ENCODE assay signal across 8 mouse cellular contexts in genomic region chr13:94286195-94286594, GRCm38 (mm10). TPM values are rescaled to one million over a fixed set of nuclear protein-coding genes. Genes with fewer than 3 reads are reported as not detected.
A peak's percentile ranks its signal among the peaks of the same experiment; 100 is the strongest.
DNase-seq lines count a peak whose midpoint lies in the region; ATAC-seq lines count a peak whose summit lies in the region.

No protein-coding gene starts in this region.

- H3K9ac ChIP-seq in neural tube, embryonic 11.5 days (ENCODE audit: low read length), result no peak overlapping the region
- 0 out of 2 replicates have a peak overlapping the region, but pooled peaks have one; percentile 82 for H3K9ac ChIP-seq in liver, embryonic 15.5 days

- WGBS in neural tube, embryonic 11.5 days, result 49% methylated on average over 5 of the region's 5 CpGs
- 64% methylated on average over 5 of the region's 5 CpGs for WGBS in liver, embryonic 15.5 days (ENCODE audit: insufficient replicate concordance)

- peaks cover 4% of the 10 kb centered on the region for H3K27me3 ChIP-seq in erythroblast, embryonic 14.5 days (ENCODE audit: control insufficient read depth)
- no peaks in the 10 kb centered on the region for H3K27me3 ChIP-seq in neural tube, embryonic 11.5 days (ENCODE audit: control insufficient read depth, insufficient read depth, low read length)
- H3K27me3 ChIP-seq in liver, embryonic 15.5 days, result no peaks in the 10 kb centered on the region

- H3K36me3 ChIP-seq in erythroblast, embryonic 14.5 days (ENCODE audit: control insufficient read depth), result no peaks in the 10 kb centered on the region
- H3K36me3 ChIP-seq in neural tube, embryonic 11.5 days (ENCODE audit: control insufficient read depth, insufficient read depth, low read length), result no peaks in the 10 kb centered on the region
- no peaks in the 10 kb centered on the region for H3K36me3 ChIP-seq in liver, embryonic 15.5 days (replicated peaks)

- peaks cover 34% of the 10 kb centered on the region for H3K4me1 ChIP-seq in erythroblast, embryonic 14.5 days (ENCODE audit: control insufficient read depth)
- H3K4me1 ChIP-seq in neural tube, embryonic 11.5 days (ENCODE audit: control insufficient read depth, insufficient read depth, low read length), result peaks cover 8% of the 10 kb centered on the region; the same call in 1 of the 2 replicates
- peaks cover 31% of the 10 kb centered on the region for H3K4me1 ChIP-seq in liver, embryonic 15.5 days (replicated peaks)

- H3K27ac ChIP-seq in neural tube, embryonic 11.5 days (ENCODE audit: low read depth, low read length), result no peak overlapping the region
- H3K27ac ChIP-seq in liver, embryonic 15.5 days (replicated peaks), result no peak overlapping the region

- no peaks in the 10 kb centered on the region for H3K9me3 ChIP-seq in erythroblast, embryonic 14.5 days (ENCODE audit: control insufficient read depth, low read length)
- H3K9me3 ChIP-seq in neural tube, embryonic 11.5 days (ENCODE audit: control insufficient read depth, low read length), result no peaks in the 10 kb centered on the region
- H3K9me3 ChIP-seq in liver, embryonic 15.5 days (replicated peaks), result no peaks in the 10 kb centered on the region

- no peak for ATAC-seq in erythroblast, adult 5-6 weeks (replicated peaks; ENCODE audit: low FRiP score, poor library complexity, severe bottlenecking)
- no peak for ATAC-seq in neural tube, embryonic 11.5 days (ENCODE audit: insufficient read depth, low FRiP score, low TSS enrichment)
- ATAC-seq in liver, embryonic 15.5 days (ENCODE audit: insufficient read depth), result no peak

- H3K4me3 ChIP-seq in erythroblast, embryonic 14.5 days (replicated peaks), result peak overlapping the region; percentile 90
- no peak overlapping the region for H3K4me3 ChIP-seq in neural tube, embryonic 11.5 days (ENCODE audit: low read depth, low read length)
- peak overlapping the region; percentile 84 for H3K4me3 ChIP-seq in liver, embryonic 15.5 days (replicated peaks)

- peak overlapping the region; percentile 81; the same call in 1 of the 2 replicates for H3K4me2 ChIP-seq in neural tube, embryonic 11.5 days (ENCODE audit: low read depth)
- peak overlapping the region; percentile 94 for H3K4me2 ChIP-seq in liver, embryonic 15.5 days

- no peak for DNase-seq in neural tube, embryonic 11.5 days (ENCODE audit: low spot score)
- DNase-seq in neural tube, embryonic 10.5 days (ENCODE audit: extremely low spot score, low spot score), result no peak
- DNase-seq in retina, embryonic 14.5 days (ENCODE audit: low spot score), result no peak
- no peak for DNase-seq in gastrocnemius, postnatal 4 days (ENCODE audit: low spot score in 2 of 2)
- DNase-seq in T-cell, adult 2 months (ENCODE audit: low spot score), result no peak

RNA-seq across cellular contexts. Expression of gene Scamp1, which starts 0.5 kb away (rescaled TPM):
- polyA plus RNA-seq in erythroblast, embryonic 14.5 days (2012), result 0.04 and 0.12 TPM in 2 replicates
- total RNA-seq in erythroblast, adult 5-6 weeks (2015; ENCODE audit: low replicate concordance), result 4.2 and 5.6 TPM in 2 replicates
- total RNA-seq in erythroblast, adult 5-6 weeks (2017; ENCODE audit: low replicate concordance), result 7.1 and 7.7 TPM in 2 replicates
- 39.2 and 46.4 TPM in 2 replicates for polyA plus RNA-seq in neural tube, embryonic 11.5 days (2014; fragmentation: Nextera tagmentation; extraction: Ambion mirVana)
- 7.3 and 8.6 TPM in 2 replicates for polyA plus RNA-seq in liver, embryonic 15.5 days (2015; fragmentation: Nextera tagmentation; extraction: Ambion mirVana)
- total RNA-seq in gastrocnemius, postnatal 4 days (2021), result 10 to 100 TPM; 22.4 to 25.9 TPM
